Mouse (Mus musculus) spleen, postnatal 14 days (tissue): ENCODE data around the gene 9130008F23Rik.

Source experiments
- DNase-seq, 2 experiments: peaks; one replicate each; pipeline ENCODE4 v3.0.0; 2021 to 2022; ENCODE audit warnings: low spot score in 2 of 2

Gene 9130008F23Rik

DNA sequence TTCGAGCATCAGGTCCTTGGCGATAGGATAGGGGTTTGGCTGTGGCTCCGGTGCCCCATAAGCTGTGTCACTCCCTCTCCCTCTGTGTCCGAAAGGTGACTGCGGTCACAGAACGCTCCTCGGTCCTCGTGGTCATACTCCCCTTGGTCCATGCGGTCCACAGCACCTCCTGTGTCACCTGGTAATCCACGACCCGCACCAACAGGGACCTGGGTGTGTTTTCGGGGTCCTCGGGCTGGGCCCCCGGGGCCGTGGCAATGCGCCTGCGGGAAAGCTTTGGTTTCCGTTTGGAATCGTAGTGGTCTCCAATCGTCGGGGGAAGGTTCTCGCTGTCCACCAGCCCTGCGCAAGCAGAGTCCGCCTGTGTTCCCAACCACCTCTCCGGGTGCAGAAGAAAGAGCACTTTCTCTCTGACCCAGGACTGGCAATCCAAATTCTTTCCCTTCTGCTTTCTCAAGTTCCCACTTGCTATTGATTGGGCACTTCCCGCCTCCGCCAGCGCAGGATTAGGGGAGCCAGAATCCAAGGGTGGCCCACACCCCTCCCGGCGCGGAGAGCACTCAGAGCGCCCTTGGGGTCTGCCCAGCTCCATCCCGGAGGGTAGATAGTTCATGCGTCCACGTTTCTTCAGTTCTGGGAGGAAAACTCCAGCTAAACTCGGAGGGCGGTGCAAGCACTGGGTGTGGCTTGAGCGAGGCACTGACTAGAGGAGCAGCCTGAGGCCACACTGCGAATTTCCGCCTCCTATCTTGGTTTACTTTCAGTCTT lies at the start of gene 9130008F23Rik:
TSS of gene 9130008F23Rik (minus strand) at position 636 of the 768 bp plus-strand sequence.
- peak; percentile 11 to 14 for DNase-seq

GRCm38 (mm10) chr17:40915499-40915898 lies 35.1 kb upstream of the 9130008F23Rik start:
- DNase-seq, result no peak

DNA sequence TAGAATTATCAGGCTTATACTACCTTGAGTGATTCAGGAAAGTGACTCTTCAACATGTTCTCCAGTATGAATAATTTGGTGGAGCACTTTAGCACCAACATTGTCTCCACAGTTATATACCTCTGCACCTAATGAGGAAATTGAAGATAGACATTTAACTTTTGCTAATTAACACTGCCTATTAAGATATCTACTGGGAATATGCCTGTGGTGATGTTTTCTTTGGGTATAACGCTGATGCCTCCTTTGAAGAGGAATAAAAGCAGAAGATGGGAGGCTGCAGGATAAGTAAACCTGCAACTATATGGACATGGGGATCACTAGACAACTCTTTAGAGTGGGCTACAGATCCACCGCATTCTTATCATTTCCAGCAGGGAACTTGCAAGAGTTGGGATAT lies 33.9 kb upstream of the 9130008F23Rik start, which contains the start of gene Glyatl3:
TSS of gene Glyatl3 (minus strand) at position 101 of the 400 bp plus-strand sequence.
- DNase-seq, result no peak

GRCm38 (mm10) chr17:40904721-40905154 lies 24.4 kb upstream of the 9130008F23Rik start:
- DNase-seq, result no peak

GRCm38 (mm10) chr17:40904056-40904597 lies 23.8 kb upstream of the 9130008F23Rik start:
- no peak for DNase-seq

DNA sequence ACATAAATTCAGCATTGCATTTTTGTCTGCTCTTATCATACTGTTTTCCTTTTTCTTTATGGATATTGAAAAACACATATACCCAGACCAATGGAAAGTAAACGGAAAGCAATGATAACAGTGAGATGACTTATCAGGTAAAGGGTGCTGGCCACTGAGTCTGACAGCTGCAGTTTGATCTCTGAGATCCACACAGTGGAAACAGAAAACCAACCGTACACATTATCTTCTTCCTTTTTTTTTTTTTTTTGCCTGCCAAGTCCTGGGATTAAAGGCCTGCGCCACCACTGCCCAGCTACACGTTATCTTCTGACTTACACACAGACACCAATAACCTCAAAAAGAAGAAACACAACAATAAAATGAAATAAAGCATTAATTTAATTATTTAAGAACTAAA lies 23.0 kb upstream of the 9130008F23Rik start:
- no peak for DNase-seq

DNA sequence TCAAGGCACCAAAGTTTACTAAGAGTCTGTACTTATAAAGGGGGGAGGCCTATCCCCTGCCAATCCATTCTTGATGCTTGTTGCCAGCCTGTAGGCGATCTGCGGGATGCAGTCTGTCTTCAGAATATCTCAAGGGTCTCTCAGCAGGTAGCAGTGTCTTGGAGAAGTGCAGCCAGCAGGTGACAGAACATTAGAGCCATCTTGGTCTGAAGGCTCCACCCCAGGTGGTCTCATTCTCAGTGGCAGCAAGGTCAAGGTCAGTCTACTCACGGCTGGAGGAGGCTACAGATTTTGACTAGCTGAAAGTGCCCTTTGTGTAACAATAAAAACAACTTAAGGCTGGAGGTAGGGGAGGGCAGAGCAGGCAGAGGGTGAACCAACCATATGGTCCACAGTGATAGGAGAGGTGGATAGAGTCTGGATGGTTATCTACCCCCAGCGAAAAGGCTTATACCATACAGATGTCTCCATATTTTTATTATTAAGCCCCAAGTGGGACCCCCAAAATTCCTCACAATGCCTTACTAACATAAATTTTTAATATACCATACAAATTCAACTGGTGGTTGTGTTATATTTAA lies 19.5 kb upstream of the 9130008F23Rik start:
- no peak for DNase-seq

DNA sequence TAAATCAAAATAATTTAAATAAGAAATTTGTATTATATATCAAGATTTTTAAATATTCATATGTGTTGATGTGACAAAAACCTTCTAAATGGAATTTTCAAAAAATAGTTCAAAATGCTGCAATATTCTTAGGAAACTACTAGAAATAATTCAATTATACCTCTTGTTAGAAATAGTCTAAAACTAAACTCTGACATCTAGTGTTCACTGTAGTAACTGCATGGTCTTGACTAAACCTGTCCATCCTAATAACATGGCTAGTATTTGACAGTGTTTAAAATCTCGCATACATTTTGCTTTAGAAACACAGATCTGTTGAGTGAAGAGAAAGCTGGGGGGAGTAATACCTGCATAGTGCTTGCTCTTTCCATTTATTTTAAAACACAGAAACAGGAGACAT lies 16.5 kb upstream of the 9130008F23Rik start:
- no peak for DNase-seq

GRCm38 (mm10) chr17:40887849-40888536 lies 7.6 kb upstream of the 9130008F23Rik start:
- DNase-seq, result no peak

GRCm38 (mm10) chr17:40885155-40885554 lies 4.8 kb upstream of the 9130008F23Rik start:
- no peak for DNase-seq

DNA sequence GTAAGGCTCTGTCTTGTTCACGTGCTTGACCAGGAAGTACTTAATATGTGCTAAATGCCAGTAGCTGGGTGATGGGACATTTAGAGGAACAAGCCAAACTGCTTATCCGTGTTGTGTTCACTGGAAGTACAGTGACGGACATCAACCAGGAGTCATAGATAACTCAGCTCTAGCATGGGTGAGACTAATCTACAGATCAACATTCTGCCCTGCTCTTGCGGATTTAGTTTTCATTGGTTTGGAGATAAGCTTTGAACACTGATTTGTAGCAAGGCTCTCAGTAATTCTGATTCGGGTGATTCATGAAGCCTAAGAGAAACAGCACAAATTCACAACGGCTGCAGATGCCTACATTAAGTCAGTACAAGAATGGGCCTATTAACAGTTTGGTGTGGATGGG lies 1.8 kb upstream of the 9130008F23Rik start:
- no peak for DNase-seq

- DNase-seq, result no peak
Observed at GRCm38 (mm10) chr17:40879528-40879923, 833 bp downstream of the 9130008F23Rik start.

- no peak for DNase-seq
Observed at GRCm38 (mm10) chr17:40877741-40878140, 2.6 kb downstream of the 9130008F23Rik start.

DNA sequence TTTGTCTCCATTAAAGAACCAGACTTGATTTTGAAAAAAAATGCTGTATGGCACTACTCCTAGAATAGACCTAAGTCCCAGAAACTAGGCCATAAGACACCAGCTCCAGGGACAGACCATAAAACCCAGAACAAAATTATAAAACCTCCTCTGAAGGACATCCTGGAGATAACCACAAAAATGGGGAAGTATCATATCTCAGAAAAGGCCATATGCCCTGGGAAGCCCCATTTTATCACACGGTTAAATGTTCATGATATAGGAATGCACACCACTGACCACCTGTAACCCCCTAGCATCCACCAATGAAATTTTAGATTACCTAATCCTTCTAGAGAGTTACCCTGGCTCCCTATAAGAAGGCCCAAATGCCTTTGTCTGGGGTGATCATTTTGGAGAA lies 4.8 kb downstream of the 9130008F23Rik start:
- DNase-seq, result no peak

GRCm38 (mm10) chr17:40874701-40875100 lies 5.7 kb downstream of the 9130008F23Rik start:
- no peak for DNase-seq

DNA sequence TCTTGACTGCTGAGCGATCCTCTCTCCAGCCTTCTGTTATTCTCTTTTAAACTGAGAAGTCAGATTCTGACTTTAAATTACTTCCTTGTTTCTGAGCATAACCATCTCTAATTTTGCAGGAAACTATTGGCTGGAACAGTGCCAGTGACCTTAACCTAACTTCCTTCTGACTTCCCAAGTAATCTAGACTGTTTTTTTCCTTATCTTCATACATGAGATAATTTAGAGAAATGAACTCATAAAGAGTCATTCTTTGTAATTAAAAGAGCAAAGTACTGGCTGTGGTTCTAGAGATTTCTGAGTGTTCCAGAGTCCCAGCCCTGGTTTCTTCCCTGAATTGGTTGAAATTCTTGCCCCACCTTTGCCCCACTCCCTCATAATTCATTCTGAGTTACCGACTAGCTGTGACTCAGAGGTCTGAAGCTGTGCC lies 6.8 kb downstream of the 9130008F23Rik start:
- no peak for DNase-seq

DNA sequence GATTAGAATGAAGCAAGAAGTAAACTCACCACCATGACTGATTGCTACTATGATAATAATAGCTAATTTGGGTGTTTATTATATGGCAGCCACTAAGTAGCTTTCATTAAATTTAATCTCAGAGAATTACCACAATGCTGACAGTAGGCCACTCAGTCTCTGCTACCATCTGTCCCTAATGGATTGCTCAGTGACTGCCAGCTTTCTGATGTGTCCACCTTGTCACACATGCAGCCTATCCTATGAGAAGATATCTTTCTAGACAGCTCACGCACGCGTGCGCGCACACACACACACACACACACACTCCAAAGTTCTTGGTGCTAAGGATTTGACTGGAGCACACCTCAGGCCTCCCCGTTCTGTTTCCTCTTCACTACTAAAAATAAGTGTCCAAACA lies 7.7 kb downstream of the 9130008F23Rik start:
- DNase-seq, result no peak

- DNase-seq, result no peak
Observed at GRCm38 (mm10) chr17:40868952-40869747, 11.2 kb downstream of the 9130008F23Rik start.

GRCm38 (mm10) chr17:40855065-40855464 lies 25.3 kb downstream of the 9130008F23Rik start:
- no peak for DNase-seq

DNA sequence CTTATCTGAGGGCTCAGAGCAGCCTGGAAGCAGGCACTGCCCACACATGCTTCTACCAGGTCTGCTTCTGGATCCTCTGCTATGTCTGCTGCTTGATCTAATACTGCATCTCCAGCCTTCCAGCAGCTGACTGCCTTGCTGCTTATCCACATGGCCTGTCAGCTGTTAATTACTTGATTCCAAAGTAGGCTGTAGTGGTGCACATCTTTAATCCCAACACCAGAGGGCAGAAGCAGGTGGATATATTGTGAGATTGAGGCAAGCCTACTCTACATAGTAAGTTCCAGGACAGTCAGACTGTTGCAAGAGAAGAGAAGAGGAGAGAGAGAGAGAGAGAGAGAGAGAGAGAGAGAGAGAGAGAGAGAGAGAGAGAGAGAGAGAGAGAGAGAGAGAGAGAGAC lies 43.1 kb downstream of the 9130008F23Rik start:
- no peak for DNase-seq

DNA sequence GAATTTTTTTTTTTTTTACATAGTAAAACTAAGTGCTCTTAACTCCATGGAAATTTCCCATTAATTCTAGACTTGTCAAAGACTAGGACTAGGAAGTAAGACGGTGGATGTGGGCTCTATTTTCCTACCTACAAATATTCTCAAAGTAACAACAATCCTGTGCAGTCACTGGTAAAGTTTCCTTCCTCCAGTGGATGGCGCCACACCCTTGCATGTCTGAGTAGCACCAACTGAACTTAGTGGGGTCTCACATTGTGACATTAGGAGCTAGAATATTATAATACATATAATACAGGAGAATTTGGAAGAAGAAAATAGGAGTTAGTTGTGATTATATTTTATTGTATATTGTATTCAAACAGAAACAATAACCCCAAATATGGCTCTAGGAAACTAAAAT lies 48.5 kb downstream of the 9130008F23Rik start:
- no peak for DNase-seq
